Mouse (Mus musculus) inflammation-experienced regulatory T-cells, adult 16 weeks (primary cell): ENCODE results near the gene Ercc8. TPM values are rescaled to one million over a fixed set of nuclear protein-coding genes. Genes with fewer than 3 reads are reported as not detected.

Experiments
- polyA plus RNA-seq: library from polyadenylated mRNA; unstranded; fragments of 100-300 nt; shearing (Covaris generic); gene quantifications from one replicate; pipeline ENCODE4 v1.2.1, GENCODE M21; 2017

Ercc8 gene
- polyA plus RNA-seq: 16.4 TPM

DNA sequence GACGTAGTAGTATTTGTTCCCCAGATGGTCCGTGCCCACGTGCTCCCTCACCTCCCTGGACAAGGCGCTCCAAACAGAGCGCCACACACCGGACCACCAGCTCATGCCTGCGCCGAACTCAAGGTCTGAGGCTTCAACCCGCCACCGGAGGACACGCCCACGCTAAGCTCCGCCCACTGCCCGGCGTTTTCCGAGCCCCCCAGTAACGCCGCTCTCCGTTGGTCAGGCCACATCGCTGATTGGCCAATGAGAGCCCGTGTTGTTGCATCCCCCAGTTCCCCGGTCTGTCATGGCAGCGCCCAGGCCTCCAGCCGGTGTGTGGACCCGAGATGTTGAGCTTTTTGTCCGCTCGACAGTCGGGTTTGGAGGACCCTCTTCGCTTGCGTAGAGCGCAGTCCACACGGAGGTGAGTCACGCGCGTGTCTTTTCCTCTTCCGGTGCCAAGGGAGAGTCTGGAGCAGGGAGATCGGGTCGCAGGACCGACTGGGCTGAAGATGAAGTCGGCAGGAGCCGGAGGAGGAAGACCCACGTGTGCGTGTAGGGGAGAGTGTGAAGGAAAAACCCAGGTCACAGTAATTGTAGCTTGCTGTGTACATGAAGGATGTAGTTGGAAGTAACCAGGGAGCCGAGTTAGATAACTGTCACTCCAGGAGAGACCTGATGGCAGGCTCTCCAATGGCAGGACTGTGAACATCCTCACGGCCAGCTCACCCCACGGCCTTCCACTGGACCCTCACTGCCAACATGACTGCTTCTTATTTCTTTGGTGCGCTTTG is at the start of gene Ercc8, which contains the start of gene Ndufaf2:
Ercc8 (plus strand) TSS at position 267 of the 776 bp plus-strand sequence.
Ndufaf2 (minus strand) TSS at position 159 of the 776 bp plus-strand sequence.

DNA sequence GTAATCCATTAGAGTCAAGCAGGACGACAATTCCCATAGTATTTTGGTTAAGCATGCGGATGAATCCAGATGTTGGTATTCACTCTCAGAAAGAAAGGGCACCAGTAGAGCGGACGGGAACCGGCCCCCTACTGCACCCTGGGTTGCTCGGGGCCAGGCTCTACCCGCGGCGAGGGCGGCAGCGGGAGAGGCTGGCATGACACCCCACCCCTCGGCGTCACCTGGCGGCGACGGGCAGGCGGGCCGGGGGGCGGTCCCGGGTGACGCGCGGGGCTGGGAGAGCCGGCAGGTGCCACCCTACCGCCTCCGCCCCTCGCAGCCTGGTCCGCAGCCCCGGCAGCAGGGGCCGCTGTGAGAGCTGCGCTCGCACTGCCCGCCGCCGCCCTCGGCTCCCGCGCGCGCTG is 55.6 kb downstream of the Ercc8 start, which contains the start of gene Elovl7:
Elovl7 (plus strand) TSS at position 324 of the 404 bp plus-strand sequence.

Other genes starting within 250 kb of the Ercc8 start
- 66.7 TPM for gene Smim15, start 114.3 kb upstream of the Ercc8 start, polyA plus RNA-seq
- 22.6 TPM for gene Ndufaf2, start 108 bp upstream of the Ercc8 start, polyA plus RNA-seq
- gene Elovl7, start 55.7 kb downstream of the Ercc8 start, polyA plus RNA-seq: 0.45 TPM
- 3.5 TPM for gene Depdc1b, start 157.6 kb downstream of the Ercc8 start, polyA plus RNA-seq